Mouse (Mus musculus) ovary, postnatal 36 days (tissue): Measurements from ENCODE around the gene Arid4a.
"Not testable (repeated sequence)": the region's sequence is repeated elsewhere in the genome, so short reads cannot be mapped to it uniquely, and the experiment has no call there.

ENCODE experiments used
- DNase-seq: peaks from one replicate; pipeline ENCODE4 v3.0.0; 2022; ENCODE audit warnings: low spot score, mixed read lengths

Arid4a gene

GRCm38 (mm10) chr12:71053486-71053885 lies 37.7 kb downstream of the Arid4a start:
- no peak for DNase-seq

GRCm38 (mm10) chr12:71055537-71055936 lies 39.7 kb downstream of the Arid4a start:
- no peak for DNase-seq

GRCm38 (mm10) chr12:71059741-71060140 lies 44.0 kb downstream of the Arid4a start:
- DNase-seq, result no peak

GRCm38 (mm10) chr12:71069846-71070245 lies 54.1 kb downstream of the Arid4a start:
- no peak for DNase-seq

GRCm38 (mm10) chr12:71072048-71072447 lies 56.3 kb downstream of the Arid4a start:
- no peak for DNase-seq

GRCm38 (mm10) chr12:71073113-71073730 lies 57.4 kb downstream of the Arid4a start:
- no peak for DNase-seq

GRCm38 (mm10) chr12:71086331-71086730 lies 70.5 kb downstream of the Arid4a start:
- DNase-seq, result no peak

- DNase-seq, result not testable (repeated sequence)
These were observed 88.5 kb downstream of the Arid4a start for GRCm38 (mm10) chr12:71104275-71104674.

GRCm38 (mm10) chr12:71107216-71107771 lies 91.5 kb downstream of the Arid4a start:
- DNase-seq, result no peak

- DNase-seq, result peak; percentile 61
These were observed 95.5 kb downstream of the Arid4a start, which contains the start of gene Tomm20l for GRCm38 (mm10) chr12:71111331-71111730. Tomm20l (plus strand) TSS chr12:71111428.

GRCm38 (mm10) chr12:71113074-71113473 lies 97.3 kb downstream of the Arid4a start:
- DNase-seq, result no peak

- DNase-seq, result peak; percentile 53
These were observed 98.0 kb downstream of the Arid4a start for GRCm38 (mm10) chr12:71113675-71114288.

- no peak for DNase-seq
These were observed 100.6 kb downstream of the Arid4a start for GRCm38 (mm10) chr12:71116411-71116810.

GRCm38 (mm10) chr12:71122731-71123130 lies 106.9 kb downstream of the Arid4a start:
- DNase-seq, result no peak

GRCm38 (mm10) chr12:71123286-71123685 lies 107.5 kb downstream of the Arid4a start:
- DNase-seq, result no peak

GRCm38 (mm10) chr12:71135581-71135980 lies 119.8 kb downstream of the Arid4a start:
- DNase-seq, result no peak

GRCm38 (mm10) chr12:71136130-71136973 lies 120.6 kb downstream of the Arid4a start, which contains the start of the genes Timm9 and 2700049A03Rik:
Timm9 (minus strand) TSS chr12:71136684.
2700049A03Rik (plus strand) TSS chr12:71136848.
- peak; percentile 71 for DNase-seq

- DNase-seq, result peak; percentile 76
These were observed 121.2 kb downstream of the Arid4a start for GRCm38 (mm10) chr12:71136974-71137491.

GRCm38 (mm10) chr12:71137686-71138085 lies 121.9 kb downstream of the Arid4a start:
- DNase-seq, result no peak

- DNase-seq, result no peak
These were observed 123.6 kb downstream of the Arid4a start for GRCm38 (mm10) chr12:71139258-71139828.

- DNase-seq, result no peak
These were observed 125.4 kb downstream of the Arid4a start for GRCm38 (mm10) chr12:71141189-71141588.

GRCm38 (mm10) chr12:71147641-71148040 lies 131.9 kb downstream of the Arid4a start:
- peak; percentile 24 for DNase-seq
